Mouse (Mus musculus) mammary gland, adult 2 months (tissue): Measurements from ENCODE around the gene Olfr456. TPM values are rescaled to one million over a fixed set of nuclear protein-coding genes. Genes with fewer than 3 reads are reported as not detected.

Experiments used
- polyA plus RNA-seq: library from polyadenylated mRNA; depleted of rRNA; stranded (reverse); fragments of >200 nt; gene quantifications from 2 replicates; pipeline ENCODE4 v1.2.3, GENCODE M21; 2012; ENCODE audit warnings: low replicate concordance; rRNA removed

Gene Olfr456
- polyA plus RNA-seq: not detected in 2 replicates

DNA sequence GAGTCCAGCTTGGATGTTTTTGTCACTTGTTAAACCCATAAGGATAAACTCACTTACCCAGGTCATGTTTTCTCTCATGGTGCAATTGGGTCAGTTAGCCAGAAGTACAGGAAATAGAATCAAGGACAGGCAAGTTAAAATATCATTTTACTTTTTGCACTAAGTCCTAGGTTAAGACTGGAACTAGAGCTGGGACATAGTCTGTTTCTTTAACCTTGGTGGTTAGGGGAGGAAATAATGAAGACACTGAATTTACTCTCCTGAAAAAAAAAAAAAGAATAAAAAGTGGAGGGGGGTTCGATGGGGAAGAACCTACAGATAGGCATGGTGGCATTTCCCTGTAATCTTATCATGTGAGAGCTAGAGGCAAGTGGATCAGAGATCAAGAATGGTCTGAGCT, at the start of gene Olfr456:
Gene Olfr456, minus strand, starts transcription at position 101 of the 400 bp plus-strand sequence.

DNA sequence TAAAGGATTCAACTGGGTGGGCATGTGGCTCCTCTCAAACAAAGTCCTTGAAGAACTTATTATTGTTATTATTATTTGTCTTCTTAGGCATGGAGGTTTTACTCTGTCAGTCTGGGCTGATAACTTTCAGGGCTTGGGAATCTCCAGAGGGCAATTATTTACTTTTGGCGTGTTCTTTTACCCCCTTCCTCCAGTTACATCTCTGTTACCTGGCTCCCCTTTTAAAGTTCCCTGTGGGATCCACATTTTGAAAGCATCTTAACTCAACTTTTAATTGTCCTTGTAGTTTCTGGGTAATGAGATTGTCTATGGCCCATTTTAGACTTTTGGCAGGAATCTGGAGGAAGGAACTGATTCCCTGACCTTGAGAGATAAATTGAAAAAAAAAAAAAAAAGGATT, 10.8 kb downstream of the Olfr456 start, which contains the start of gene Olfr457:
Gene Olfr457, minus strand, starts transcription at position 101 of the 400 bp plus-strand sequence.

DNA sequence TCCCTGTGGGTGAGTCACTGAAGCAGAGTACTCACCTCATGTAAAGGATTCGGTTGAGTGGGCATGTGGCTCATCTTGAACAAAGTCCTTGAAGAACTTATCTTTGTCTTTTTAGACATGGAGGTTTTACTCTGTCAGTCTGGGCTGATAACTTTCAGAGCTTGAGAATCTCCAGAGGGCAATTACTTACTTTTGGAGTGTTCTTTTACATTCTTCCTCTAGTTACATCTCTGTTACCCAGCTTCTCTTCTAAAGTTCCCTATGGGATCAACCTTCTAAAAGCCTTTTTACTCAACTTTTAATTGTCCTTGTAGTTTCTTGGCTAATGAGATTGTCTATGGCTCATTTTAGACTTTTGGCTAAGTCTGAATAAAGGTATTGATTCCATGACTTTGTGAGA, 21.9 kb downstream of the Olfr456 start, which contains the start of gene Olfr458:
Gene Olfr458, minus strand, starts transcription at position 101 of the 400 bp plus-strand sequence.

Other genes starting within 250 kb of the Olfr456 start
- 25.0 and 51.9 TPM in 2 replicates for gene Gstk1, start 241.3 kb downstream of the Olfr456 start, polyA plus RNA-seq
- 1.0 and 1.8 TPM in 2 replicates for gene Tmem139, start 225.2 kb downstream of the Olfr456 start, polyA plus RNA-seq
- gene Casp2, start 222.2 kb downstream of the Olfr456 start, polyA plus RNA-seq: 20.5 and 41.7 TPM in 2 replicates
- 0.06 and 36.3 TPM in 2 replicates for gene Clcn1, start 200.5 kb downstream of the Olfr456 start, polyA plus RNA-seq
- 1.4 and 2.5 TPM in 2 replicates for gene Fam131b, start 162.6 kb downstream of the Olfr456 start, polyA plus RNA-seq
- 172 and 228 TPM in 2 replicates for gene Zyx, start 137.6 kb downstream of the Olfr456 start, polyA plus RNA-seq
- 3.9 and 4.6 TPM in 2 replicates for gene Epha1, start 113.9 kb downstream of the Olfr456 start, polyA plus RNA-seq
- gene Tas2r143, start 87.0 kb downstream of the Olfr456 start, polyA plus RNA-seq: 0.37 and 0.65 TPM in 2 replicates
- 0.20 and 0.22 TPM in 2 replicates for gene Tas2r135, start 81.8 kb downstream of the Olfr456 start, polyA plus RNA-seq
- gene Tas2r126, start 52.7 kb downstream of the Olfr456 start, polyA plus RNA-seq: not detected in 2 replicates
- not detected in 2 replicates for gene Olfr458, start 22.0 kb downstream of the Olfr456 start, polyA plus RNA-seq
- gene Olfr457, start 10.9 kb downstream of the Olfr456 start, polyA plus RNA-seq: not detected in 2 replicates
- not detected in 2 replicates for gene Olfr455, start 60.4 kb upstream of the Olfr456 start, polyA plus RNA-seq
- gene Tcaf3, start 110.5 kb upstream of the Olfr456 start, polyA plus RNA-seq: not detected in 2 replicates
- 3.7 and 4.6 TPM in 2 replicates for gene Tcaf2, start 158.0 kb upstream of the Olfr456 start, polyA plus RNA-seq
- gene Tcaf1, start 222.9 kb upstream of the Olfr456 start, polyA plus RNA-seq: 18.6 and 27.1 TPM in 2 replicates